Mouse (Mus musculus): ENCODE data around the gene Grin2b.
"Not testable (repeated sequence)": the region's sequence is repeated elsewhere in the genome, so short reads cannot be mapped to it uniquely, and the experiment has no call there.

Gene Grin2b

GRCm38 (mm10) chr6:135907137-135907536 is 266.2 kb downstream of the Grin2b start:
- no peak for DNase-seq (ENCODE audit: low read depth, low spot score)

GRCm38 (mm10) chr6:135904391-135904790 is 268.9 kb downstream of the Grin2b start:
- DNase-seq (ENCODE audit: low read depth, low spot score) = no peak

- no peak for DNase-seq (ENCODE audit: low read depth, low spot score)
Measured at GRCm38 (mm10) chr6:135900410-135900809, 272.9 kb downstream of the Grin2b start.

DNA sequence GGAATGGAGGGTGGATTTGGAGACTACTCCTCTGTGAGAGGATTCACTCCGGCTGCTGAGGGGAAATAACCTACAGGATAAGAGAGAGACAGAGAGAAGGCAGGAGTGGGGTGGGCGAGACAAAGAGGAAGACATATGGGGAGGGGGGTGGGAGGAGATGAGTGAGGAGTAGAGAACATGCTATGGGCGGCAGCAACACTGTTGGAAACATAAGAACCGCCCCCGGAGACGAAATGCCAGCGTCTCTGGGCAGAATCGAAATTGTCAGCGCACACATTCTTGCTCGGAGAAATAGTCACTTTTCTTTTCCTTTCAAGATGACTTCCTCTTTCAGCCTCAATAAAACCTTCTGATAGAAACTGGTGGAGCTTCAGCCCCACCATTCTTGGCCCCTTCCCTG is 274.1 kb downstream of the Grin2b start:
- DNase-seq (ENCODE audit: low read depth, low spot score) = no peak

- DNase-seq (ENCODE audit: low read depth, low spot score) = no peak
Measured at GRCm38 (mm10) chr6:135894793-135895228, 278.5 kb downstream of the Grin2b start.

DNA sequence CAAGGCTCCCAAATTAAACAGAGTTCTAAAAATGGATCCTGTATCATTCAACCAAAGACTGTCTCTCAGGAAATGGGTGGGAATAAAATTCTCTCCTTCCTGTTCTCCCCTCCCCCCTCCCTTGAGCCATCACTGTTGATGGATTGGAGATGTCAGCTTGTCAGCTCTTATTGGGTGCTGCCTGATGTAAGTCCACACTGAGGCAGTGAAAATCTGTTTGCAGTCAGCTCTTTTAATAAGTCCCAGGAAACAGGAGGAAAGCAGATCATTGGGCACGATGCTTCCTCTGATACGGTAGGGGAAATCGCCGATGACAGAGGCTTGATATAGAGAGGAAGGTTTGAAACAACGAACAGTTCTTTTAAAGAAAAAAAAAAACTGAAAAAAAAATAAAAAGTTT is 290.7 kb downstream of the Grin2b start:
- no peak for DNase-seq (ENCODE audit: low read depth, low spot score)

DNA sequence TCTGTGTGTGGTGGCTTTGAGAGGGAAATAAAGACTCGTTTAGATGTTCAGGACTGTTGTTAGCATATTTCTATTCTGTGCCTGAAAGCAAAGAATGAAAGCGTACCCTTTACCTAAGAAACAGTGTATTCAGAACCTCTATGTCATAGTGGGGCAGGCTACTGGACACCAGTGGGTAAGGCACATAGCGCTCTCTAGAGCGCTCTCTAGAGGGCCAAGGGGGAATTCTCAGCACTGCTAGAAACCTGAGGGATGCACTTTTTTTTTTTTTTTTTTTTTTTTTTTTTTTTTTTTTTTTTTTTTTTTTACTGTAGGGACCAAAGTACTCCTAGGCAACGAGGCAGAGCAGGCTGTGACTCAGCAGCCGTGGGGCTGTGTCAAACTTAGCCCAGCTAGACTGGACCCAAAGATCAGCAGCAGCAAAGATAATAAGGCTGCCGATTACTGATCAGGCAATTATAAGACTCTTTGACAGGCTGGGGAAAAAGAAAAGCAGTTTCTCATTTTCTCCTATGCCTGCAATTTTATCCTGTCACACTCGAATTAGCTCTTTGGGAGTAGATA is 297.1 kb downstream of the Grin2b start:
- no peak for DNase-seq (ENCODE audit: low read depth, low spot score)

DNA sequence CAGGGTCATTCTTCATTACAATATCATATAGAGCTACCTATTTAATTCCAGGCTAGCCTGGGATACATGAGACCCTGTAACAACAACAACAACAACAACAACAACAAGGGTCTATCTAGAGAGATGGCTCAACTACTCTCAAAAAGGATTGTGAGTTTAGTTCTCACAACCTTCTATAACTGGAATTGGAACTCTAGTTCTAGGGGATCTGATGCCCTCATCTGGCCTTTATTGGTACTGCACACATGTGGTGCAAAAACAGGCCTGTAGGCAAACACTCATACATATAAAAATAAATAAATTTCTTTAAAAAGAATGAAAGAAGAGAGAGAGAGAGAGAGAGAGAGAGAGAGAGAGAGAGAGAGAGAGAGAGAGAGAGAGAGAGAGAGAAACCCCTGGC is 298.7 kb downstream of the Grin2b start:
- no peak for DNase-seq (ENCODE audit: low read depth, low spot score)

- no peak for DNase-seq (ENCODE audit: low read depth, low spot score)
Measured at GRCm38 (mm10) chr6:135865832-135866231, 307.5 kb downstream of the Grin2b start.

DNA sequence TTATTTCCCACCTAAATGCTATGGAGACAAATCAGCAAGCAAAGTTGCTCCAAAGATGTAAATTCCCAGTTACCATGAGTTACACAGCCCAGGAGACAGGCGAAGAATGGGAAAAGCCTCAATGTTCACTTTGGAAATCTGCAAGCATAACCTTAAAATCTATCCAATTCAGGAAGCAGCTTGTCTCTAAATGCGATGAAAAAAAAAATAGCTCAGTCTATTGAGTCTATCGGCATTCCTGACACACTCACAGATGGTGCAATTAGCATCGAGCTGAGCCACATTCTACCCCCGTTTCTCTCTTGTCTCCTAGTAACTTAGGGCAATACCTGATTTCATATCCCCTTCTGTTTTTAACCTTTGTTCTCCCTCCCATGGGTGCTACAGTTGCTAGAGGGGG is 309.3 kb downstream of the Grin2b start:
- peak; percentile 52 for DNase-seq (ENCODE audit: low read depth, low spot score)

DNA sequence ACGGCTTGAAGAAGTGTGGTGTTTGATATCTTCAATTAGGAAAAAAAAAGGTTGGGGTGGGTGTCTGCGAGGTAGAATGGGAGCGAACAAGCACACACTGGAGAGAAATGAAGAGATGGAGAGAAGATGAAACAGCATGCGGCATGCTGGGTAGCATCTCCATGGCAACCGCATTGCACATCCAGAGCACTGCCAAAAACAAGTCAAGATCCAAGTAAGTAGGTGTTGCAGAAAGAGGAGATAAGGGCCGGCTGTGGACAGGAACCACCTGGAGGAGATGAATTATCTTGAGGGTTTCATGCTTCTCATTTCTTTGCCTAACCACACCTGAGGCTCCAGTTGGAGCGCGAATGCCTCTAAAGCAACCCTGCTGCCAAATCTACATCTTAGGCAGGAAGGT is 313.8 kb downstream of the Grin2b start:
- DNase-seq (ENCODE audit: low read depth, low spot score) = peak; percentile 60

GRCm38 (mm10) chr6:135854173-135854591 is 319.1 kb downstream of the Grin2b start:
- no peak for DNase-seq (ENCODE audit: low read depth, low spot score)

GRCm38 (mm10) chr6:135843755-135844154 is 329.6 kb downstream of the Grin2b start:
- DNase-seq (ENCODE audit: low read depth, low spot score) = no peak

GRCm38 (mm10) chr6:135836353-135836752 is 337.0 kb downstream of the Grin2b start:
- no peak for DNase-seq (ENCODE audit: low read depth, low spot score)

GRCm38 (mm10) chr6:135833542-135833941 is 339.8 kb downstream of the Grin2b start:
- DNase-seq (ENCODE audit: low read depth, low spot score) = no peak

- DNase-seq (ENCODE audit: low read depth, low spot score) = no peak
Measured at GRCm38 (mm10) chr6:135832041-135832440, 341.3 kb downstream of the Grin2b start.

DNA sequence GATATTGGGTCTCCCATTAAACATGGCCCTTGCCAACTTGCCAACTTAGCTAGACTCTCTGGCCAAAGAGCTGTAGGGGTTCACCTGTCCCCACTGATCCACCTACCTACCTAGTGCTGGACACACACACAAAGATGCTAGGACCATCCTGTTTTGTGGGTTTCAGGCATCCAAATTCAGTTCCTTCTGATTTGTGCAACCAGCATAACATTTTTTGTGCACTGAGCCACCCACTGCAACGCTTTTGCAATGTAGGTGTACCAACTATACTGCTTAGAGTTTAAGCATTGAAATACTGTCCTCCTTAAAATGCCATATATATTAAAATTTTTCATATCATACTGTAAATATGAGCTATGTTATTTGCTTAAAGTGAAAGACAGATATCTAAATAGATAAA is 342.3 kb downstream of the Grin2b start:
- no peak for DNase-seq (ENCODE audit: low read depth, low spot score)

DNA sequence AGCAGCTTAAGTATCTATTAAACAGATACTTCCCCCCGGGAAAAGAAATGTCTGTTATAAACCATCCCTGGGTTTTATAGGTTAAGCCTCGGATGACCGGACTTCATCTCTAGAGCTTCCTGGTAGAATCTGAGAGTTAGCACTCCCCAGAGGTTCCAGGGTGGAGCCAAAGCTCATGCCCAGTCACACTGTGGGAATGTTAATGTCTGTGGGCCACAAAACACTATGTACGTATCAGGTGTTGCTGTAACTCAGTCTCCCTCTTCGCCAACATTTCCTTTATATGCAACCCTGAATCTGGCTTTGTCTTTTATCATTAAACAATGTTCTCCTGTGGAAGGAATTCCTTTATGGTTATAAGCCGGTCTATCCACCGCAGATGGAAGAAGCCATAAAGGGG is 343.9 kb downstream of the Grin2b start:
- no peak for DNase-seq (ENCODE audit: low read depth, low spot score)

- no peak for DNase-seq (ENCODE audit: low read depth, low spot score)
Measured at GRCm38 (mm10) chr6:135828976-135829375, 344.3 kb downstream of the Grin2b start.

GRCm38 (mm10) chr6:135827942-135828341 is 345.4 kb downstream of the Grin2b start:
- no peak for DNase-seq (ENCODE audit: low read depth, low spot score)

DNA sequence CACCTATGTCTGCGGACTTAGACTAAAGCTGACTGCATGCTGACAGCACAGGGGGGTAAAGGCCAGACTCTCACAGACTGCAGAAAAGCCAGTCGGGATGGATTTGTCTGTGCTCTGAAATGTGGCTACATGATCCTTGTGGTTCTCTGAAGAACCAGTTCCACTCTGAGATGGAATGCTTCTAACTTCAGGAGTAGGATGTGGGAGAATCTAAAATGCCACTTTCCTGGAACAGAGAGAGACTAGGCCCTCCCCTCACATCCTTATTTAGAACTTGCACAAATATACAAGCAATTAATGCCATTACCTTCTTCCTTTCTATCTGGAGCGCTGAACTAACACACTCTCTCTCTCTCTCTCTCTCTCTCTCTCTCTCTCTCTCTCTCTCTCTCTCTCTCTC is 346.0 kb downstream of the Grin2b start:
- DNase-seq (ENCODE audit: low read depth, low spot score) = no peak

DNA sequence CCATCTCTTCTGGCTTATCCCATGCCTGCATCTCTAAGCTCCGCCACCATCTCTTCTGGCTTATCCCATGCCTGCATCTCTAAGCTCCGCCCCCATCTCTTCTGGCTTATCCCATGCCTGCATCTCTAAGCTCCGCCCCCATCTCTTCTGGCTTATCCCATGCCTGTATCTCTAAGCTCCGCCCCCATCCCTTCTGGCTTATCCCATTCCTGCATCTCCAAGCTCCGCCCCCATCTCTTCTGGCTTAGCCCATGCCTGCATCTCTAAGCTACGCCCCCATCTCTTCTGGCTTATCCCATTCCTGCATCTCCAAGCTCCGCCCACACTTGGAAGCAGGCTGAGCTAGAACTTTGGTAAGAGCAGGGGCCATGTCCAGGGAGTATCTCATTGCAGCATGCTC is 346.5 kb downstream of the Grin2b start:
- DNase-seq (ENCODE audit: low read depth, low spot score) = not testable (repeated sequence)

DNA sequence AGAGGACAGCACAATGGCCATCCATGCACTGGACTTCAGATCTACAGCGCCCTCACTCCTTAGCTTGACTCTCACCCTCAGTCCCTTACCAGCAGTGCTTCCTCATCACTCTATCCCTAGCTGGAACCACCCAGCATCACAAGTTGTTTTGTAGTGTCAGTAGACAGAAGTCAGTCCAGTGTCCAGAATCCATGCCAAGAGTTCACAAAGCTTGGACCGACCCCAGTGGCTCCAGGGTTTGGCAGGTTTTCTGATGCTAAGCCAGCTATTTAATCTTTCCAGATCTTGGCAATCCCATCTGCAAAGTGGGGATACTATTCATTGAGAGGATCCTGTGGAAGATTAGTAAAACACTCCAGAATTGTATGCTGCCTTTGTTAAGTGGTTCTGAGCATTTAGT is 355.9 kb downstream of the Grin2b start:
- DNase-seq (ENCODE audit: low read depth, low spot score) = no peak

DNA sequence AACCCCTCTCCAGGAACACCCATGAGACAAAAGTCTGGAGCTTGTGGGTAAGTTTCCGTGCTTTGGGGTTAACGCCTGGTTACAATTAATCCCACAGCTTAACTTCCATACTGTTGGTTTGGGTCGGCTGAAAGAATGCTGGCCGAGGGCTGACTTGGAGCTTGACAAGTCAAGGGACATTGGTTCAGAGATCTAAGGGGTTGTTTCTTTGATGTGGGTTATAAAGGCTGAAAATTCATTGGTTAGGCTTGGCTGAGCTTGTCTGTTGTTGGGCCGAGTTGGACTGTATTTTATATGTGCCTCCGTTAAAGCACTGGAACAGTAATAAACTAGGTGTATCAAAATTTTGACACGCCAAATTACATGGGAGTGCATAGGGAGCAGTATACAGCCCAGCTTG is 359.6 kb downstream of the Grin2b start:
- DNase-seq (ENCODE audit: low read depth, low spot score) = no peak
